Mouse (Mus musculus) kidney, embryonic 15.5 days (tissue): ENCODE measurements around the gene Hist1h2ap. TPM values are rescaled to one million over a fixed set of nuclear protein-coding genes. Genes with fewer than 3 reads are reported as not detected.
A peak's percentile ranks its signal among the peaks of the same experiment; 100 is the strongest.
"Not testable (repeated sequence)": the region's sequence is repeated elsewhere in the genome, so short reads cannot be mapped to it uniquely, and the experiment has no call there.

Experiments used
- ATAC-seq: fragments of 200-750 bp; cut with Nextera tagmentation; replicated peaks from 2 replicates; pipeline ENCODE4 v1.8.0; 2017; ENCODE audit warnings: moderate TSS enrichment; ENCODE audit not compliant: low FRiP score
- H3K27ac ChIP-seq: fragments of 300-500 bp; sonication (generic); 2 replicates; pipeline ENCODE4 v1.5.1; 2015; ENCODE audit warnings: mild to moderate bottlenecking, inconsistent platforms
- H3K27me3 ChIP-seq: fragments of 300-500 bp; sonication (generic); 2 replicates; pipeline ENCODE4 v1.6.1; 2015; ENCODE audit warnings: inconsistent platforms
- H3K36me3 ChIP-seq: fragments of 300-500 bp; sonication (generic); 2 replicates; pipeline ENCODE4 v1.6.1; 2015; ENCODE audit warnings: inconsistent platforms
- H3K4me1 ChIP-seq: fragments of 300-500 bp; sonication (generic); 2 replicates; pipeline ENCODE4 v1.6.1; 2015; ENCODE audit warnings: inconsistent platforms
- H3K4me2 ChIP-seq: fragments of 300-500 bp; sonication (generic); 2 replicates; pipeline ENCODE4 v1.6.1; 2015; ENCODE audit warnings: moderate library complexity, mild to moderate bottlenecking, inconsistent platforms
- H3K4me3 ChIP-seq: fragments of 300-500 bp; sonication (generic); replicated peaks from 2 replicates; pipeline ENCODE4 v1.5.1; 2015; ENCODE audit warnings: mild to moderate bottlenecking, inconsistent platforms
- H3K9ac ChIP-seq: fragments of 300-500 bp; sonication (generic); 2 replicates; pipeline ENCODE4 v1.6.1; 2015; ENCODE audit warnings: mild to moderate bottlenecking, inconsistent platforms
- H3K9me3 ChIP-seq: fragments of 300-500 bp; sonication (generic); replicated peaks from 2 replicates; pipeline ENCODE4 v1.6.1; 2016; ENCODE audit warnings: inconsistent platforms
- WGBS: fragments of 180-500 bp; shearing (Covaris S2); methylation state at CpG from one replicate; pipeline ENCODE4 v1.1.7; 2015; ENCODE audit warnings: mixed read lengths; 5-methylcytosine and 5-hydroxymethylcytosine counted together
- polyA plus RNA-seq: library from polyadenylated mRNA; unstranded; fragments of >200 nt; fragmentation: Nextera tagmentation; extraction: Ambion mirVana; gene quantifications from 2 replicates; pipeline ENCODE4 v1.2.1, GENCODE M21; 2015

Gene Hist1h2ap
- polyA plus RNA-seq, 1 experiment from 2014 or later: 3,941 TPM

GRCm38 (mm10) chr13:21840508-21840907 is 7.2 kb upstream of the Hist1h2ap start:
- not testable (repeated sequence) for H3K27ac ChIP-seq, H3K36me3 ChIP-seq, H3K4me1 ChIP-seq, H3K27me3 ChIP-seq, H3K9ac ChIP-seq, H3K4me2 ChIP-seq, H3K4me3 ChIP-seq, H3K9me3 ChIP-seq
- no CpG with 5 or more reads among the region's 4 CpGs for WGBS
- peak; percentile 77 for ATAC-seq

- Histone ChIP-seq H3K4me3 (peak within 1 kb of the TSS; percentile 31), H3K4me2 (peak within 1 kb of the TSS; percentile 47), H3K27ac (peak within 1 kb of the TSS; percentile 66)
- peak; percentile 87 for ATAC-seq
- H3K9ac ChIP-seq, H3K4me1 ChIP-seq, H3K27me3 ChIP-seq, H3K9me3 ChIP-seq, H3K36me3 ChIP-seq: not testable (repeated sequence)
- under 1% methylated on average over 28 of the region's 58 CpGs for WGBS
Measured at GRCm38 (mm10) chr13:21831418-21832394, 1.6 kb downstream of the Hist1h2ap start, which contains the start of gene Hist1h4n. Gene Hist1h4n (minus strand): TSS chr13:21832196.

- no peaks in the 10 kb centered on the region for H3K9me3 ChIP-seq
- WGBS: 88% methylated on average over 10 of the region's 10 CpGs
- no peak overlapping the region for H3K27ac ChIP-seq
- H3K9ac ChIP-seq: no peak overlapping the region
- no peaks in the 10 kb centered on the region; the same call in 1 of the 2 replicates for H3K36me3 ChIP-seq
- H3K27me3 ChIP-seq: no peaks in the 10 kb centered on the region
- no peak overlapping the region for H3K4me3 ChIP-seq
- H3K4me1 ChIP-seq: no peaks in the 10 kb centered on the region
- ATAC-seq: no peak
- peak overlapping the region; percentile 25; the same call in 1 of the 2 replicates for H3K4me2 ChIP-seq
Measured at GRCm38 (mm10) chr13:21830344-21830743, 3.0 kb downstream of the Hist1h2ap start.

- Histone ChIP-seq H3K27ac (no peak overlapping the region), H3K4me2 (no peak overlapping the region), H3K9ac (no peak overlapping the region), H3K9me3 (no peaks in the 10 kb centered on the region), H3K36me3 (no peaks in the 10 kb centered on the region; the same call in 1 of the 2 replicates), H3K4me1 (no peaks in the 10 kb centered on the region), H3K4me3 (no peak overlapping the region), H3K27me3 (no peaks in the 10 kb centered on the region)
- no peak for ATAC-seq
- 92% methylated on average over 3 of the region's 3 CpGs for WGBS
Measured at GRCm38 (mm10) chr13:21828511-21828910, 4.8 kb downstream of the Hist1h2ap start.

GRCm38 (mm10) chr13:21820082-21820890 is 13.0 kb downstream of the Hist1h2ap start:
- H3K4me3 ChIP-seq, ATAC-seq, H3K9me3 ChIP-seq, H3K4me1 ChIP-seq, H3K27me3 ChIP-seq, H3K4me2 ChIP-seq, H3K36me3 ChIP-seq, H3K27ac ChIP-seq, H3K9ac ChIP-seq: not testable (repeated sequence)
- 80% methylated on average over 7 of the region's 16 CpGs for WGBS

- H3K4me1 ChIP-seq: not testable (repeated sequence)
- Histone ChIP-seq H3K27ac (peak overlapping the region; percentile 75), H3K4me3 (peak overlapping the region; percentile 25; the same call in 1 of the 2 replicates)
Measured at GRCm38 (mm10) chr13:21812092-21812491, 21.2 kb downstream of the Hist1h2ap start.

GRCm38 (mm10) chr13:21811539-21811938 is 21.8 kb downstream of the Hist1h2ap start, which contains the start of gene Hist1h4m:
Gene Hist1h4m (plus strand): TSS chr13:21811746.
- no CpG with 5 or more reads among the region's 24 CpGs for WGBS
- not testable (repeated sequence) for H3K36me3 ChIP-seq, H3K27me3 ChIP-seq, H3K9ac ChIP-seq, H3K4me1 ChIP-seq, H3K9me3 ChIP-seq
- peak; percentile 41 for ATAC-seq
- peak within 1 kb of the TSS; percentile 50 for H3K4me2 ChIP-seq
- H3K27ac ChIP-seq: peak within 1 kb of the TSS; percentile 75
- H3K4me3 ChIP-seq: peak within 1 kb of the TSS; percentile 25; the same call in 1 of the 2 replicates

More at GRCm38 (mm10) chr13:21812092-21812491, 21.2 kb downstream of the Hist1h2ap start:
- not testable (repeated sequence) for H3K27me3 ChIP-seq, H3K9ac ChIP-seq, H3K9me3 ChIP-seq, H3K36me3 ChIP-seq
- peak; percentile 47 for ATAC-seq
- WGBS: under 1% methylated on average over 14 of the region's 14 CpGs
- H3K4me2 ChIP-seq: peak overlapping the region; percentile 50

- H3K4me2 ChIP-seq, H3K4me1 ChIP-seq, H3K27ac ChIP-seq, H3K4me3 ChIP-seq, H3K9me3 ChIP-seq, H3K36me3 ChIP-seq, H3K9ac ChIP-seq, H3K27me3 ChIP-seq: not testable (repeated sequence)
- peak; percentile 34 for ATAC-seq
- no CpG with 5 or more reads among the region's 8 CpGs for WGBS
Measured at GRCm38 (mm10) chr13:21811074-21811473, 22.2 kb downstream of the Hist1h2ap start.

GRCm38 (mm10) chr13:21810073-21810472 is 23.2 kb downstream of the Hist1h2ap start, which contains the start of the genes Hist1h2bq and Hist1h2ao:
Gene Hist1h2bq (minus strand): TSS chr13:21810197.
Gene Hist1h2ao (plus strand): TSS chr13:21810465.
- H3K4me2 ChIP-seq, H3K36me3 ChIP-seq, H3K4me3 ChIP-seq, H3K27ac ChIP-seq, H3K9ac ChIP-seq, H3K27me3 ChIP-seq, H3K9me3 ChIP-seq, H3K4me1 ChIP-seq: not testable (repeated sequence)
- WGBS: no CpG with 5 or more reads among the region's 23 CpGs
- peak; percentile 98 for ATAC-seq

- H3K4me1 ChIP-seq, H3K4me2 ChIP-seq, H3K27ac ChIP-seq, H3K9me3 ChIP-seq, H3K4me3 ChIP-seq, H3K36me3 ChIP-seq, H3K27me3 ChIP-seq, H3K9ac ChIP-seq: not testable (repeated sequence)
- ATAC-seq: peak; percentile 77
- no CpG with 5 or more reads among the region's 4 CpGs for WGBS
Measured at GRCm38 (mm10) chr13:21803058-21803457, 30.2 kb downstream of the Hist1h2ap start.

GRCm38 (mm10) chr13:21797163-21797562 is 36.1 kb downstream of the Hist1h2ap start:
- ATAC-seq, H3K4me1 ChIP-seq: not testable (repeated sequence)

GRCm38 (mm10) chr13:21795584-21795983 is 37.7 kb downstream of the Hist1h2ap start:
- H3K4me3 ChIP-seq: no peak overlapping the region
- H3K4me2 ChIP-seq: no peak overlapping the region
- no peak overlapping the region for H3K27ac ChIP-seq
- H3K9me3 ChIP-seq: no peaks in the 10 kb centered on the region
- no peak for ATAC-seq
- no peaks in the 10 kb centered on the region for H3K36me3 ChIP-seq
- no peaks in the 10 kb centered on the region for H3K27me3 ChIP-seq
- no peak overlapping the region for H3K9ac ChIP-seq
- peaks cover 5% of the 10 kb centered on the region; the same call in 1 of the 2 replicates for H3K4me1 ChIP-seq
- 89% methylated on average over 7 of the region's 7 CpGs for WGBS

More at GRCm38 (mm10) chr13:21797163-21797562, 36.1 kb downstream of the Hist1h2ap start:
- not testable (repeated sequence) for H3K27me3 ChIP-seq, H3K4me3 ChIP-seq, H3K27ac ChIP-seq, H3K4me2 ChIP-seq, H3K9me3 ChIP-seq, H3K36me3 ChIP-seq, H3K9ac ChIP-seq
